Mouse (Mus musculus): ENCODE data around the gene Gm49380. TPM values are rescaled to one million over a fixed set of nuclear protein-coding genes. Genes with fewer than 3 reads are reported as not detected.

Gm49380 gene
- polyA plus RNA-seq, 1 experiment: 0.10 TPM

GRCm38 (mm10) chr9:44134851-44135730 lies 21.8 kb upstream of the Gm49380 start:
- peak overlapping the region; percentile 45 for H3K4me3 ChIP-seq (ENCODE audit: insufficient read depth, low read length)
- no peaks in the 10 kb centered on the region for H3K4me1 ChIP-seq (ENCODE audit: control insufficient read depth, insufficient read depth, low read length)
- TF ChIP-seq CTCF (IDR thresholded peaks at IDR 0.05; ENCODE audit: extremely low read depth, insufficient read depth, low read length): no peak
- no peak for TF ChIP-seq POLR2A (IDR thresholded peaks at IDR 0.05; ENCODE audit: extremely low read depth, insufficient read depth, low read length)
- H3K27ac ChIP-seq (ENCODE audit: insufficient read depth, low read length): peak overlapping the region; percentile 60; the same call in 1 of the 2 replicates

- TF ChIP-seq POLR2A (IDR thresholded peaks at IDR 0.05; ENCODE audit: extremely low read depth, insufficient read depth, low read length) (0 out of 2 replicates have a peak, but pooled peaks have one; percentile 10), CTCF (IDR thresholded peaks at IDR 0.05; ENCODE audit: extremely low read depth, insufficient read depth, low read length) (no peak)
- Histone ChIP-seq H3K4me1 (ENCODE audit: control insufficient read depth, insufficient read depth, low read length) (no peaks in the 10 kb centered on the region), H3K27ac (ENCODE audit: insufficient read depth, low read length) (peak within 1 kb of the TSS; percentile 78), H3K4me3 (ENCODE audit: insufficient read depth, low read length) (peak within 1 kb of the TSS; percentile 45)
These were observed 21.0 kb upstream of the Gm49380 start, which contains the start of gene Mcam for GRCm38 (mm10) chr9:44134101-44134850. Gene Mcam, plus strand, starts transcription at chr9:44134469.

- Histone ChIP-seq H3K4me3 (ENCODE audit: insufficient read depth, low read length) (no peak overlapping the region), H3K27ac (ENCODE audit: insufficient read depth, low read length) (peak overlapping the region; percentile 64; the same call in 1 of the 2 replicates), H3K4me1 (ENCODE audit: control insufficient read depth, insufficient read depth, low read length) (no peaks in the 10 kb centered on the region)
- TF ChIP-seq CTCF (IDR thresholded peaks at IDR 0.05; ENCODE audit: extremely low read depth, insufficient read depth, low read length): no peak
- TF ChIP-seq POLR2A (IDR thresholded peaks at IDR 0.05; ENCODE audit: extremely low read depth, insufficient read depth, low read length): no peak
These were observed 20.0 kb upstream of the Gm49380 start for GRCm38 (mm10) chr9:44133287-44133686.

- H3K4me3 ChIP-seq (ENCODE audit: insufficient read depth, low read length): no peak overlapping the region
- no peaks in the 10 kb centered on the region for H3K4me1 ChIP-seq (ENCODE audit: control insufficient read depth, insufficient read depth, low read length)
- H3K27ac ChIP-seq (ENCODE audit: insufficient read depth, low read length): no peak overlapping the region
- no peak for TF ChIP-seq POLR2A (IDR thresholded peaks at IDR 0.05; ENCODE audit: extremely low read depth, insufficient read depth, low read length)
- no peak for TF ChIP-seq CTCF (IDR thresholded peaks at IDR 0.05; ENCODE audit: extremely low read depth, insufficient read depth, low read length)
These were observed 18.9 kb upstream of the Gm49380 start for GRCm38 (mm10) chr9:44132200-44132599.

- Histone ChIP-seq H3K4me3 (ENCODE audit: insufficient read depth, low read length) (no peak overlapping the region), H3K27ac (ENCODE audit: insufficient read depth, low read length) (peak overlapping the region; percentile 57)
- TF ChIP-seq POLR2A (IDR thresholded peaks at IDR 0.05; ENCODE audit: extremely low read depth, insufficient read depth, low read length) (no peak), CTCF (IDR thresholded peaks at IDR 0.05; ENCODE audit: extremely low read depth, insufficient read depth, low read length) (no peak)
These were observed 17.9 kb upstream of the Gm49380 start for GRCm38 (mm10) chr9:44131276-44131590.

GRCm38 (mm10) chr9:44130581-44131275 lies 17.4 kb upstream of the Gm49380 start:
- TF ChIP-seq POLR2A (IDR thresholded peaks at IDR 0.05; ENCODE audit: extremely low read depth, insufficient read depth, low read length) (no peak), CTCF (IDR thresholded peaks at IDR 0.05; ENCODE audit: extremely low read depth, insufficient read depth, low read length) (no peak)
- Histone ChIP-seq H3K4me1 (ENCODE audit: control insufficient read depth, insufficient read depth, low read length) (peaks cover 3% of the 10 kb centered on the region; the same call in 1 of the 2 replicates), H3K4me3 (ENCODE audit: insufficient read depth, low read length) (peak overlapping the region; percentile 17; the same call in 1 of the 2 replicates), H3K27ac (ENCODE audit: insufficient read depth, low read length) (peak overlapping the region; percentile 82)

More at GRCm38 (mm10) chr9:44131276-44131590, 17.9 kb upstream of the Gm49380 start:
- peaks cover 2% of the 10 kb centered on the region; the same call in 1 of the 2 replicates for H3K4me1 ChIP-seq (ENCODE audit: control insufficient read depth, insufficient read depth, low read length)

- Histone ChIP-seq H3K27ac (ENCODE audit: insufficient read depth, low read length) (peak overlapping the region; percentile 82), H3K4me3 (ENCODE audit: insufficient read depth, low read length) (peak overlapping the region; percentile 17; the same call in 1 of the 2 replicates), H3K4me1 (ENCODE audit: control insufficient read depth, insufficient read depth, low read length) (peaks cover 3% of the 10 kb centered on the region; the same call in 1 of the 2 replicates)
- TF ChIP-seq POLR2A (IDR thresholded peaks at IDR 0.05; ENCODE audit: extremely low read depth, insufficient read depth, low read length): no peak
- TF ChIP-seq CTCF (IDR thresholded peaks at IDR 0.05; ENCODE audit: extremely low read depth, insufficient read depth, low read length): no peak
These were observed 16.7 kb upstream of the Gm49380 start for GRCm38 (mm10) chr9:44130034-44130433.

GRCm38 (mm10) chr9:44129633-44130032 lies 16.3 kb upstream of the Gm49380 start:
- peak overlapping the region; percentile 63 for H3K27ac ChIP-seq (ENCODE audit: insufficient read depth, low read length)
- peaks cover 3% of the 10 kb centered on the region; the same call in 1 of the 2 replicates for H3K4me1 ChIP-seq (ENCODE audit: control insufficient read depth, insufficient read depth, low read length)
- no peak for TF ChIP-seq CTCF (IDR thresholded peaks at IDR 0.05; ENCODE audit: extremely low read depth, insufficient read depth, low read length)
- TF ChIP-seq POLR2A (IDR thresholded peaks at IDR 0.05; ENCODE audit: extremely low read depth, insufficient read depth, low read length): no peak
- H3K4me3 ChIP-seq (ENCODE audit: insufficient read depth, low read length): peak overlapping the region; percentile 17; the same call in 1 of the 2 replicates

GRCm38 (mm10) chr9:44127351-44127801 lies 14.1 kb upstream of the Gm49380 start:
- TF ChIP-seq CTCF (IDR thresholded peaks at IDR 0.05; ENCODE audit: extremely low read depth, insufficient read depth, low read length) (no peak), POLR2A (IDR thresholded peaks at IDR 0.05; ENCODE audit: extremely low read depth, insufficient read depth, low read length) (no peak)
- Histone ChIP-seq H3K4me1 (ENCODE audit: control insufficient read depth, insufficient read depth, low read length) (peaks cover 3% of the 10 kb centered on the region; the same call in 1 of the 2 replicates), H3K4me3 (ENCODE audit: insufficient read depth, low read length) (no peak overlapping the region), H3K27ac (ENCODE audit: insufficient read depth, low read length) (no peak overlapping the region)
